Mouse (Mus musculus) limb, embryonic 11.5 days (tissue): ENCODE measurements around the gene Hmox2. TPM values are rescaled to one million over a fixed set of nuclear protein-coding genes. Genes with fewer than 3 reads are reported as not detected.
"Not testable (repeated sequence)": the region's sequence is repeated elsewhere in the genome, so short reads cannot be mapped to it uniquely, and the experiment has no call there.

Experiments used
- ATAC-seq: fragments of 200-750 bp; cut with Nextera tagmentation; 2 replicates; pipeline ENCODE4 v1.8.0; 2017; ENCODE audit warnings: low read depth; ENCODE audit not compliant: insufficient number of reproducible peaks, low FRiP score, low TSS enrichment
- DNase-seq: peaks from one replicate; pipeline ENCODE4 v3.0.0-alpha.2; 2015; ENCODE audit warnings: low spot score
- H3K27ac ChIP-seq: fragments of 300-500 bp; sonication (generic); replicated peaks from 2 replicates; pipeline ENCODE4 v1.5.1; 2014; ENCODE audit warnings: low read depth, mild to moderate bottlenecking, low read length
- H3K27me3 ChIP-seq: fragments of 300-500 bp; sonication (generic); 2 replicates; pipeline ENCODE4 v1.6.1; 2014; ENCODE audit warnings: mild to moderate bottlenecking, low read length, mixed read lengths; ENCODE audit not compliant: control insufficient read depth, insufficient read depth
- H3K36me3 ChIP-seq: fragments of 300-500 bp; sonication (generic); 2 replicates; pipeline ENCODE4 v1.6.1; 2014; ENCODE audit warnings: mild to moderate bottlenecking, low read length, moderate library complexity, mixed read lengths; ENCODE audit not compliant: control insufficient read depth, insufficient read depth
- H3K4me1 ChIP-seq: fragments of 300-500 bp; sonication (generic); 2 replicates; pipeline ENCODE4 v1.6.1; 2014; ENCODE audit warnings: low read length, mixed read lengths; ENCODE audit not compliant: control insufficient read depth, insufficient read depth
- H3K4me2 ChIP-seq: fragments of 300-500 bp; sonication (generic); 2 replicates; pipeline ENCODE4 v1.6.1; 2014; ENCODE audit warnings: low read depth, mild to moderate bottlenecking, moderate library complexity; ENCODE audit not compliant: severe bottlenecking
- H3K4me3 ChIP-seq: fragments of 300-500 bp; sonication (generic); 2 replicates; pipeline ENCODE4 v1.5.1; 2014; ENCODE audit warnings: low read depth, low read length
- H3K9ac ChIP-seq: fragments of 300-500 bp; sonication (generic); 2 replicates; pipeline ENCODE4 v1.6.1; 2014; ENCODE audit warnings: mild to moderate bottlenecking, low read length
- H3K9me3 ChIP-seq: fragments of 300-500 bp; sonication (generic); 2 replicates; pipeline ENCODE4 v1.6.1; 2016; ENCODE audit warnings: low read length; ENCODE audit not compliant: control insufficient read depth
- WGBS: fragments of 180-500 bp; shearing (Covaris S2); extraction: QIAGEN DNeasy Blood & Tissue Kit; methylation state at CpG from one replicate; pipeline ENCODE4 v1.1.7; 2014; 5-methylcytosine and 5-hydroxymethylcytosine counted together
- polyA plus RNA-seq: library from polyadenylated mRNA; unstranded; fragments of >200 nt; fragmentation: Nextera tagmentation; extraction: Ambion mirVana; gene quantifications from 2 replicates; pipeline ENCODE4 v1.2.1, GENCODE M21; 2014

The Hmox2 gene
- polyA plus RNA-seq, 1 experiment from 2014 or later: 111 TPM

DNA sequence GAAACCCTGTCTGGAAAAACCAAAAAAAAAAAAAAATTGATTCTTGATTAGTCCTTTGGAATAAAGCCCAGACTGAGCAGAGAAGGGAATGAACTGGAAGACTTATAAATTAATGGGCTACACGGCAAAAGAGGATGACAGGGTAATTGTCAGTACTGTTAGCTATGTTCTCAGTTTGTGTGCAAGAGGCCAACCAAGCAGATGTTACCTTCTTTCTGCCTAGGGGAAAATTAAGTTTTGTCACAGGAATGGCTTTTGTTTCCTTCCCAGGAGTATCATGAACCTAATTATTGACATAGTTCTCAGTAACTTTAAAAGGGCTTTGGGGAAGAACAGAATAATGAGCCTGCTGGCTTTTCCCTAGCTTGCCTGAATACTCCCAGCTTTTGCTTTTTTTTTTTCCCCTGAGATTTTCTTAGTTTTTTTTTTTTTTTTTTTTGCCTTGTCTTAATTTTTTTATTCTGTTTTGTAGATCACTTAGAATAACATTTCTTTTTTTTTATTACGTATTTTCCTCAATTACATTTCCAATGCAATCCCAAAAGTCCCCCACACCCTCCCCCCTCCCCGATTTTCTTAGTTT is 4.7 kb downstream of the Hmox2 start:
- Histone ChIP-seq H3K4me1 (peaks cover 4% of the 10 kb centered on the region), H3K4me2 (no peak overlapping the region), H3K27me3 (no peaks in the 10 kb centered on the region), H3K36me3 (no peaks in the 10 kb centered on the region), H3K9me3 (no peaks in the 10 kb centered on the region), H3K27ac (no peak overlapping the region), H3K4me3 (no peak overlapping the region), H3K9ac (no peak overlapping the region)
- DNase-seq (no peak), ATAC-seq (no peak)
- WGBS: 90% methylated on average over 3 of the region's 3 CpGs

DNA sequence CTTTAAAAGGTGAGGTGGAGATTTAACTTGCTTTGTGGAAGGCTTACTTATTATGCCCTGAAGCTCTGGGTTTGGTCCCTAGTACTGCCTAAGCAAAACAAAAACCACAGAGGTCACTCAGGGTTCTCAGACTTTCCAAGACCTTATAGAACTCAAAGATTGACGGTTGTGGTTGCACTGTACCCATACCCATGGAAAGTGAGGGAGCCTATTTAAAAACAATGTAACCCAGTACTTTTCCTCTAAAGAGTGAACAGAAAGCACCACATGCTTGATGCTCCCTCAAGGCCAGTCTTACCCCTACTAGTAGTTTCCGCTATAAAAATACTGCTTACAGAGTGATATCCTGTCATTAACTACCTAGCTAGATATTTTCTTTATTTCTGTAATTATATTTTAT is 10.1 kb downstream of the Hmox2 start:
- Histone ChIP-seq H3K9ac (no peak overlapping the region), H3K36me3 (no peaks in the 10 kb centered on the region), H3K27ac (no peak overlapping the region), H3K4me3 (no peak overlapping the region), H3K9me3 (no peaks in the 10 kb centered on the region), H3K4me1 (no peaks in the 10 kb centered on the region), H3K4me2 (no peak overlapping the region), H3K27me3 (no peaks in the 10 kb centered on the region)
- 96% methylated on average over 2 of the region's 2 CpGs for WGBS
- DNase-seq (no peak), ATAC-seq (no peak)

DNA sequence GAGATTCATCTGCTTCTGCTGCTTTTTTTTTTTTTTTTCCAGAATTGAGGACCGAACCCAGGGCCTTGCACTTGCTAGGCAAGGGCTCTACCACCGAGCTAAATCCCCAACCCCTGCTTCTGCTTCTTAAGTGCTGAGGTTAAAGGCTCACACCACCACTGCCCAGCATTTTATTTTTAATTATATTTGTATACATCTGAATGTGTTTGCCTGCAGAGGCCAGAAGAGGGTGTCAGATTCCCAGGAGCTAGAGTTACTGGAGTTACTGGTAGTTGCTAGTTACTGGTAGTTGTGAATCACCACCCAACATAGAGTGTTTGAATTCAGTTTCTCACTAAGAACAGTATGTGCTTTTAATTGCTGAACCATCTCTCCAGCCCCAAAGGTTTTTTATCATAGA is 13.8 kb downstream of the Hmox2 start:
- no peaks in the 10 kb centered on the region for H3K27me3 ChIP-seq
- H3K36me3 ChIP-seq: no peaks in the 10 kb centered on the region
- WGBS: 89% methylated on average over 2 of the region's 2 CpGs
- ATAC-seq: no peak
- H3K9me3 ChIP-seq: no peaks in the 10 kb centered on the region; the same call in 1 of the 2 replicates
- no peak overlapping the region for H3K9ac ChIP-seq
- DNase-seq: no peak
- H3K4me2 ChIP-seq: no peak overlapping the region
- H3K4me1 ChIP-seq: no peaks in the 10 kb centered on the region
- no peak overlapping the region for H3K4me3 ChIP-seq
- H3K27ac ChIP-seq: no peak overlapping the region

DNA sequence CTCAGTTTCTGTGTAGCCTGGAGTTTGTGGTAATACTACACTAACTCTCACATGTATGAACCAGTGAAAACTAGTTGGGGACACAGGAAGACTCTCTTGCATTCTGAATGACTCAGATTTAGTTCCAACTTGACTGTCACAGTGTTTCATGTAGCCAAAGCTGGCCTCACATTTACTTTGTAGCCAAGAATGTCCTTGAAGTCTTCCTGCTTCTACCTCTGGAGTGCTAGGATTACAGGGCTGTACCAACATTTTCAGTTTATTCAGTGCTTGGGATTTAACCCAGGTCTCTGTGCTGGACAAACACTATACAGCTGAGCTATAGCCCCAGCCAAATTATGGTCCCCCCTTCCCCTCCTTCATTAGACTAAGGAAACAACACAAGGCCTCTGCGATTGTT is 16.0 kb downstream of the Hmox2 start:
- H3K27me3 ChIP-seq: no peaks in the 10 kb centered on the region
- H3K27ac ChIP-seq: no peak overlapping the region
- no peak overlapping the region for H3K9ac ChIP-seq
- WGBS: 89% methylated on average over 1 of the region's 1 CpGs
- H3K9me3 ChIP-seq: no peaks in the 10 kb centered on the region; the same call in 1 of the 2 replicates
- no peak overlapping the region for H3K4me3 ChIP-seq
- H3K4me1 ChIP-seq: no peaks in the 10 kb centered on the region
- no peak for ATAC-seq
- no peak overlapping the region for H3K4me2 ChIP-seq
- DNase-seq: no peak
- H3K36me3 ChIP-seq: no peaks in the 10 kb centered on the region

DNA sequence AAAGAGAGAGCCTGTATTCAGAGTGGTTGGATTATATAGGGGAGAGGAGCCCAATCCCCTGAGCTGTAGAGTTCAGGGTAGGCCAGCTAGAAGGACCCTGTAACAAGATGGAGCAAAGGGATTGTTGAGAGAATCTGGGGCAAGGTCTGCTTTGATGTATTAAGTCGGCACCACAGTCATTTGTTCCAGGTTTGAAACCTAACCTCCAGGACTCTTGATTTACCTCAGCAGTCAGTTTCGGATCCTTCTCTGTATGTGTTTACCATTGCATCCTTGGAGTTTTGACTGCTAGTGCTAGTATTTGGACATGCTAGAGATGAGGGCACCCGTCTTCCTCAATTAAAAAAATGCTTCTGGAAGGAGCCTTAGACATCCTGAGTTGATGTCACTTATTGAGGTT is 26.0 kb downstream of the Hmox2 start:
- Histone ChIP-seq H3K27ac (no peak overlapping the region), H3K4me2 (no peak overlapping the region), H3K36me3 (no peaks in the 10 kb centered on the region), H3K9me3 (no peaks in the 10 kb centered on the region), H3K9ac (no peak overlapping the region), H3K4me3 (no peak overlapping the region), H3K27me3 (no peaks in the 10 kb centered on the region), H3K4me1 (no peaks in the 10 kb centered on the region)
- DNase-seq (no peak), ATAC-seq (no peak)
- 94% methylated on average over 3 of the region's 3 CpGs for WGBS

DNA sequence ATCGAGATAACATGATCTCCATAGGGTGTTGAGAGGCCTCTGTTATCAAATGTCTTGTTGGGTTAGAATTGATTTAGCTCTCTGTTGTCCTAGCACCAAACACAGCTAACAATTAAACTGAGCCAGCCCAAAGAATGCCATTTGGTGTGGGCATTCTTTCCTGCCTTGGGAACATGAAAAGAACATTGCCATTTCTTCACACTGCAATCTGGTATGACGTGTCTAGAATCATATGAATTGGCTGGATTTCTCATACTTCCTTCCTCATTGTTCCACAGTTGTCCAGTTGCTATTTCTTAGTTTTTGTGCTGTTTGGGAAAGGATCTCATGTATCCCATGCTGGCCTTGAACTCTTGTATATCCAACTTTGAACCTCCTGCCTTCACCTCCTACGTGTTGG is 27.9 kb downstream of the Hmox2 start:
- Histone ChIP-seq H3K9ac (no peak overlapping the region), H3K4me1 (no peaks in the 10 kb centered on the region), H3K4me3 (no peak overlapping the region), H3K4me2 (no peak overlapping the region), H3K27me3 (no peaks in the 10 kb centered on the region), H3K9me3 (no peaks in the 10 kb centered on the region), H3K27ac (no peak overlapping the region), H3K36me3 (no peaks in the 10 kb centered on the region)
- no peak for DNase-seq
- 91% methylated on average over 3 of the region's 3 CpGs for WGBS
- ATAC-seq: no peak

DNA sequence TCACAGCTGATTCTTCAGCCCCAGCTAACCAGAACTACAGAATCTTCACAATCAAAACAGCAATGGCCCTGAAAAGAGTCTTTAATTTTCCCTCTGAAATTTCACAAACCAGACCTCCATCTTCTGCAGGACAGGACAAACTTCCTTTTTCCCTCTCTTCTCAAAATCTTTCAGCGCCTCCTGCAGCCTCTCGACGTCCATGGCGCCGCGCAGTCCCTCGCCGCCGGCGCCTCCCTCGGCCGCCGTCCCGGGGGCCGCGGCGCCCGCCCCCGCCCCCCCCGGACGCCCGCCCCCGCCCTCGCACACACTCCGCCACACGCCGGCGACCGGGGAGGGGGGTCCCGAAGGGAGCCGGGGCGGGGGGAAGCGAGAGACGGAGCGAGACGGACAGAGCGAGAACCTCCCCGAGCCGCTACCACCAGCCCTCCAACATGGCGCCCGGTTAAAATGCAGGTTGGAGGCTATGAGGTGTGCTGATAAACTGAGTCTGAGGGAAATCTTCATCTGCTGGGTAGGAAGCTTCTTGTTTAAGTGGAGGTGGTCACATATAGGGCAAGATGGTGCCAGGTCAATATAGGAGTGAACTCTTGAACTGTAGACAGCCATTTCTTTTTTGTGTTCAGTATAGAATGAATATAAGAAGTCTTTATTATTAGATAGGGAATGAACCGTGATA is 30.6 kb downstream of the Hmox2 start:
- H3K4me3 ChIP-seq: peak overlapping the region; percentile 28
- not testable (repeated sequence) for H3K36me3 ChIP-seq, H3K4me1 ChIP-seq, H3K27me3 ChIP-seq, H3K9me3 ChIP-seq, H3K27ac ChIP-seq
- peak; percentile 47; the same call in 1 of the 2 replicates for ATAC-seq
- H3K4me2 ChIP-seq: peak overlapping the region; percentile 29; the same call in 1 of the 2 replicates
- 3% methylated on average over 34 of the region's 42 CpGs for WGBS
- DNase-seq: peak; percentile 50
- peak overlapping the region; percentile 56 for H3K9ac ChIP-seq

DNA sequence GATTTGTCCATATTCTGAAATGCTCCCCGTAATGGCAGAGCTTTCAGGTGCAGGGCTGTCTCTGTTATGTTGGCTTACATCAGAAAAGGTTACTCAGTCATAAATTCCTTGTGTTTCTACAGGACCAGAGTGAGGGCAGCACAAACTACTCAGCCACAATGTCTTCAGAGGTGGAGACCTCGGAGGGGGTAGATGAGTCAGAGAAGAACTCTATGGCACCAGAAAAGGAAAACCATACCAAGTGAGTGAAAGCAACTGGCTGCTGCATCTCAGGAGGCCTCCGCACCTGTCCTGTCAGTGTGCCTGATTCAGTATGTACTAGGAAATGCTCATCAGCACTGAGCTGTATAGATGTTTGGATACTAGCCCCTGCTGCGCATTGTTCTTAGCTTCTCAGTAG is 36.3 kb downstream of the Hmox2 start:
- no peak overlapping the region for H3K4me3 ChIP-seq
- ATAC-seq: no peak
- H3K27ac ChIP-seq: no peak overlapping the region
- no peak for DNase-seq
- H3K4me2 ChIP-seq: no peak overlapping the region
- peaks cover 11% of the 10 kb centered on the region for H3K36me3 ChIP-seq
- WGBS: 92% methylated on average over 4 of the region's 4 CpGs
- H3K9ac ChIP-seq: no peak overlapping the region
- no peaks in the 10 kb centered on the region for H3K27me3 ChIP-seq
- H3K4me1 ChIP-seq: no peaks in the 10 kb centered on the region
- H3K9me3 ChIP-seq: no peaks in the 10 kb centered on the region

DNA sequence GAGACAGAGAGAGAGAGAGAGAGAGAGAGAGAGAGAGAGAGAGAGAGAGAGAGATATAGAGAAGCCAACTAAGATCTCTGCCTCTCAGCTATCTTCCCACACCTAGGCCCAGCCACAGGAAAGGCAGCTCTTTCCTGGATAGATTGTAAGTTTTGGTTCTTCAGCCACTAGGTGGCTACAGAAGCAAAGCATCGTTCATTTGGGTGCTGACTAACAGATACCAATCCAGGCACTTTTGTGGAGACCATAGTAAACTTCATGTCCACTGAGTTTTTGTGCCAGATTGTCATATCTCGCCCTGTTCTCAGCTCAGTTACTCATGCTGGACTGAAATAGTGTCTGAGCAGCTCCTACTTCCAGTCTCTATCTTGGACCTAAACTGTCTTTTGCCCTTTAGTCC is 37.1 kb downstream of the Hmox2 start:
- Histone ChIP-seq H3K27me3 (no peaks in the 10 kb centered on the region), H3K4me3 (no peak overlapping the region), H3K36me3 (peaks cover 19% of the 10 kb centered on the region), H3K4me2 (no peak overlapping the region), H3K27ac (no peak overlapping the region), H3K9ac (no peak overlapping the region), H3K4me1 (no peaks in the 10 kb centered on the region), H3K9me3 (no peaks in the 10 kb centered on the region)
- no peak for ATAC-seq
- no peak for DNase-seq
- WGBS: 41% methylated on average over 2 of the region's 2 CpGs
